Mouse (Mus musculus) midbrain, postnatal 0 days (tissue): Measurements from ENCODE around the gene Ubxn1. TPM values are rescaled to one million over a fixed set of nuclear protein-coding genes. Genes with fewer than 3 reads are reported as not detected.
"Not testable (repeated sequence)": the region's sequence is repeated elsewhere in the genome, so short reads cannot be mapped to it uniquely, and the experiment has no call there.

Source experiments
- ATAC-seq: fragments of 200-750 bp; cut with Nextera tagmentation; 2 replicates; pipeline ENCODE4 v1.8.0; 2017; ENCODE audit warnings: moderate number of reproducible peaks, mild to moderate bottlenecking, moderate TSS enrichment, moderate library complexity; ENCODE audit not compliant: low FRiP score
- DNase-seq: peaks from one replicate; pipeline ENCODE4 v3.0.0-alpha.2; 2015; ENCODE audit warnings: low spot score
- H3K27ac ChIP-seq: fragments of 300-500 bp; sonication (generic); 2 replicates; pipeline ENCODE4 v1.5.1; 2014; ENCODE audit warnings: low read depth, mild to moderate bottlenecking, low read length, mixed read lengths
- H3K27me3 ChIP-seq: fragments of 300-500 bp; sonication (generic); 2 replicates; pipeline ENCODE4 v1.6.1; 2014; ENCODE audit warnings: low read length, control low read depth, mixed read lengths; ENCODE audit not compliant: insufficient read depth
- H3K36me3 ChIP-seq: fragments of 300-500 bp; sonication (generic); 2 replicates; pipeline ENCODE4 v1.6.1; 2014; ENCODE audit warnings: low read length, control low read depth, mixed read lengths; ENCODE audit not compliant: insufficient read depth
- H3K4me1 ChIP-seq: fragments of 300-500 bp; sonication (generic); 2 replicates; pipeline ENCODE4 v1.6.1; 2014; ENCODE audit warnings: mild to moderate bottlenecking, control low read depth, antibody characterized with exemption, low read length, mixed read lengths; ENCODE audit not compliant: insufficient read depth
- H3K4me2 ChIP-seq: fragments of 300-500 bp; sonication (generic); 2 replicates; pipeline ENCODE4 v1.6.1; 2014; ENCODE audit warnings: low read depth, mild to moderate bottlenecking, low read length, mixed read lengths; ENCODE audit not compliant: poor library complexity, severe bottlenecking
- H3K4me3 ChIP-seq: fragments of 300-500 bp; sonication (generic); 2 replicates; pipeline ENCODE4 v1.5.1; 2014; ENCODE audit warnings: low read depth, mild to moderate bottlenecking, low read length, moderate library complexity
- H3K9ac ChIP-seq: fragments of 300-500 bp; sonication (generic); replicated peaks from 2 replicates; pipeline ENCODE4 v1.6.1; 2014; ENCODE audit warnings: mild to moderate bottlenecking, low read length, moderate library complexity, mixed read lengths; ENCODE audit not compliant: poor library complexity, severe bottlenecking
- H3K9me3 ChIP-seq: fragments of 300-500 bp; sonication (generic); 2 replicates; pipeline ENCODE4 v1.6.1; 2016; ENCODE audit warnings: low read length, control low read depth
- CTCF ChIP-seq: IDR thresholded peaks from 2 replicates; pipeline ENCODE4 v1.5.1; 2016; ENCODE audit warnings: antibody characterized with exemption, mild to moderate bottlenecking
- WGBS: fragments of 180-500 bp; shearing (Covaris S2); extraction: QIAGEN DNeasy Blood & Tissue Kit; methylation state at CpG from one replicate; pipeline ENCODE4 v1.1.7; 2014; 5-methylcytosine and 5-hydroxymethylcytosine counted together
- polyA plus RNA-seq: library from polyadenylated mRNA; unstranded; fragments of >200 nt; fragmentation: Nextera tagmentation; extraction: Ambion mirVana; gene quantifications from 2 replicates; pipeline ENCODE4 v1.2.1, GENCODE M21; 2015
- total RNA-seq: library from RNA; depleted of rRNA; stranded (reverse); fragments of >200 nt; gene quantifications from 2 replicates; pipeline ENCODE4 v1.2.3, GENCODE M21; 2014

Gene Ubxn1
- total and polyA plus RNA-seq, 2 experiments from 2014 or later: 73.5 to 142 TPM

DNA sequence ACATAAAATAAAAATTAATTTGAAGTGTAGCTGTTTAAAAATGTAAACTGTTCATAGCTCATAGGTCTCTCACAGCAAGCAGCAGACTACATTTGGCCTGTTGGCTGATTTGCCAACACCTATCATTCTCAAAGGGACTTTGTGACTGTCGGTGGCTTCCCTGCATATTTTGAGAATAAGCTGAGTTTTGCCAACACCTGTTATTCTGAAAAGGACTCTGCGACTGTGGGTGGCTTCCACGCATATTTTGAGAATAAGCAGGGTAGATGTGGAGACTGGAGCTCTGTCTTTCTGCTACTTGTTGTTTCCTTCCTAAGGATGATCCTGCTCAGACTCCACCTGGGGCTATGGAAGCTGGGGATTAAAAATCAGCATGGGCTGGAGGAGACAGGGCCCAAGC, 18.2 kb upstream of the Ubxn1 start:
- Histone ChIP-seq H3K4me1 (no peaks in the 10 kb centered on the region), H3K9ac (no peak overlapping the region), H3K36me3 (peaks cover 7% of the 10 kb centered on the region), H3K27me3 (no peaks in the 10 kb centered on the region), H3K4me3 (no peak overlapping the region), H3K4me2 (no peak overlapping the region), H3K9me3 (no peaks in the 10 kb centered on the region), H3K27ac (no peak overlapping the region)
- DNase-seq (no peak), ATAC-seq (no peak)
- no peak for TF ChIP-seq CTCF
- 84% methylated on average over 3 of the region's 3 CpGs for WGBS

DNA sequence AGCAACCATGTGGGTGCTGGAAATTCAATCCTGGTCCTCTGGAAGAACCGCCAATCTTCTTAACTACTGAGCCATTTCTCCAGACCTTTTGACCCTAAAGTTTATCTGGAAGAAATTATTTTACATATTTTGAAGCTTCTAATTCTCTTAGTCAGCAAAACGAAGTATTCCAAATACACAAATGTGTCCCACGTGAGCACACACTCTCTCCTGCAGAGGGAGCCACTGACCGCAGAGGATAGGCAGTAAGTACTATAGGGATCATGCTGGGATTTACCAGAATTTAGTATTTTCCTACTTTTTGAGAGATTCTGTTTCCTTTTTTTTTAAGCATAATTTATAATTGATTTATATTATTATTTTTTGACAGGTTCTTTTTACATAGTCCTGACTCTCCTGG, 13.6 kb upstream of the Ubxn1 start:
- H3K4me2 ChIP-seq: no peak overlapping the region
- H3K9ac ChIP-seq: no peak overlapping the region
- no peak overlapping the region for H3K27ac ChIP-seq
- peak; percentile 70 for TF ChIP-seq CTCF
- no peaks in the 10 kb centered on the region for H3K9me3 ChIP-seq
- H3K27me3 ChIP-seq: no peaks in the 10 kb centered on the region
- H3K4me1 ChIP-seq: no peaks in the 10 kb centered on the region
- DNase-seq (peak; percentile 42), ATAC-seq (no peak)
- no peaks in the 10 kb centered on the region for H3K36me3 ChIP-seq
- H3K4me3 ChIP-seq: no peak overlapping the region
- 44% methylated on average over 4 of the region's 4 CpGs for WGBS

DNA sequence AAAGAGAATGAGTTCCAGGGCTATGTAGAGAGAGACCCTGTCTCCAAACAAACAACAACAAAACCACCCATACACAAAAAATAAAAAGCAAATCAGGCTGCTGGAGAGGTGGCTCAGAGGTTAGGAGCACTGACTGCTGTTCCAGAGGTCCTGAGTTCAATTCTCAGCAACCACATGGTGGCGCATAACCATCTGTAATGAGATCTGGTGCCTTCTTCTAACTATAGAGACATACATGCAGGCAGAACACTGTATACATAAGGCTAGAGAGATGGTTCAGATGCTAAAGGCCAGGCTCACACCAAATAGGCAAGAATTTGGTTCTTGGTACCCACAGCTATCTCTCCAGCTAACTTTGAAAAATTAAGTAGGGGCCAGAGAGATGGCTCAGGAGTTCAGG, 12.3 kb upstream of the Ubxn1 start:
- Histone ChIP-seq H3K4me3 (no peak overlapping the region), H3K9me3 (no peaks in the 10 kb centered on the region), H3K27ac (no peak overlapping the region), H3K27me3 (no peaks in the 10 kb centered on the region), H3K4me2 (no peak overlapping the region), H3K9ac (no peak overlapping the region), H3K36me3 (no peaks in the 10 kb centered on the region), H3K4me1 (no peaks in the 10 kb centered on the region)
- peak; percentile 57 for TF ChIP-seq CTCF
- WGBS: 11% methylated on average over 1 of the region's 1 CpGs
- DNase-seq: no peak
- no peak for ATAC-seq

DNA sequence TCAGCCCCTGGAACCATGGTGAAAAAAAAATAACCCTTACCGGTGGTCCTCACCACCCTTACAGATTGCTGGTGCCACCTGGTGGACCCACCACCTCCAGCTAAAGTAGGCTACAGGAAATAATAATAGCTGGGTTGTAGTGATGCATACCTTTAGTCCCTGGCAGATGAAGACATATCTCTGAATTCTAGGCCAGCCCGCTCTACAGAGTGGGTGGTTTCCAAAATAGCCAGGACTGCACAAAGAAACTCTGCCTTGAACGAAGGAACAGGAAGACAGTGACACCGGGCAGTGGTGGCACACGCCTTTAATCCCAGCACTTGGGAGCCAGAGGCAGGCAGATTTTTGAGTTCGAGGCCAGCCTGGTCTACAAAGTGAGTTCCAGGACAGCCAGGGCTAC, 7.0 kb upstream of the Ubxn1 start:
- no peaks in the 10 kb centered on the region for H3K4me1 ChIP-seq
- no peaks in the 10 kb centered on the region for H3K9me3 ChIP-seq
- DNase-seq (no peak), ATAC-seq (no peak)
- TF ChIP-seq CTCF: no peak
- no peak overlapping the region for H3K4me2 ChIP-seq
- H3K4me3 ChIP-seq: no peak overlapping the region
- H3K27me3 ChIP-seq: no peaks in the 10 kb centered on the region
- no peaks in the 10 kb centered on the region for H3K36me3 ChIP-seq
- no peak overlapping the region for H3K9ac ChIP-seq
- WGBS: 81% methylated on average over 6 of the region's 6 CpGs
- no peak overlapping the region for H3K27ac ChIP-seq

DNA sequence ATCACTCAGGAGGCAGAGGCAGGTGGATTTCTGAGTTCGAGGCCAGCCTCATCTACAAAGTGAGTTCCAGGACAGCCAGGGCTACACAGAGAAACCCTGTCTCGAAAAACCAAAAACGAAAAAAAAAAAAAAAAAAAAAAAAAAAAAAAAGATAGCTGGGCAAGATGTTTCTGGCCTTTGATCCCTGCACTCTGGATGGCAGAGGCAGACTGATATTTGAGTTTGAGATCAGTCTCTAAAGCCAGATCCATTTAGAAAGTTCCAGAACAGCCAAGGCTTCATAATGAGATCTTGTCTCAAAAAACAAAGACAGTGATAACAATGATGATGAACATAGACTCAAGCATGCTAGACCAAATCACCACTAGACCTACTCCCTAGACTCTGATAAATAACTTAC, 915 bp upstream of the Ubxn1 start:
- H3K9ac ChIP-seq, H3K27me3 ChIP-seq, H3K9me3 ChIP-seq, H3K4me2 ChIP-seq, H3K4me1 ChIP-seq, ATAC-seq, DNase-seq, H3K27ac ChIP-seq, H3K4me3 ChIP-seq: not testable (repeated sequence)
- WGBS: 66% methylated on average over 3 of the region's 3 CpGs
- H3K36me3 ChIP-seq: peaks cover 19% of the 10 kb centered on the region

DNA sequence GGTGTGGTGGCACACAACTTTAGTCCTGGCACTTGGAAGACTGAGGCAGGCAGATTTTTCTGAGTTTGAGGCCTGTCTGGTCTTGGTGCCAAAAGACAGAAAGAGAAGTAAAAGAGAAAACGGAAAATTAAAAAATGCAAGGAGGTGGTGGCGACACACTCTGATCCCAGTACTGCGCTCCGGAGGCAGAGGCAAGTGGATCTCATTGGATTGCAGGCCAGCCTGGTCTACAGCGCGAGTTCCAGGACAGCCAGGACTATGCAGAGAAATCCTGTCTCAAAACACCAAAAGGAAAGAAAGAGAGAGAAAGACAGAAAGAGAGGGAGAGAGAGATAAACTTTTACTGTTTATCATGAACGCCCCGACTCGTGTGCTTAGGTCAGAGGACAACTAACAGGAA, 458 bp upstream of the Ubxn1 start:
- no peaks in the 10 kb centered on the region for H3K9me3 ChIP-seq
- H3K27me3 ChIP-seq: no peaks in the 10 kb centered on the region
- H3K9ac ChIP-seq: peak overlapping the region; percentile 45; the same call in 1 of the 2 replicates
- H3K4me2 ChIP-seq: peak overlapping the region; percentile 94
- peak; percentile 34; the same call in 1 of the 2 replicates for ATAC-seq
- H3K27ac ChIP-seq: peak overlapping the region; percentile 62
- TF ChIP-seq CTCF: no peak
- peak overlapping the region; percentile 96 for H3K4me3 ChIP-seq
- H3K4me1 ChIP-seq: no peaks in the 10 kb centered on the region
- DNase-seq: no peak
- H3K36me3 ChIP-seq: peaks cover 23% of the 10 kb centered on the region
- WGBS: 59% methylated on average over 9 of the region's 9 CpGs
